22 mouse cellular contexts compared by ENCODE assay signal in genomic region chr5:21320138-21320537, GRCm38 (mm10). TPM values are rescaled to one million over a fixed set of nuclear protein-coding genes. Genes with fewer than 3 reads are reported as not detected.
DNase-seq lines count a peak whose midpoint lies in the region; ATAC-seq lines count a peak whose summit lies in the region.
"Had no signal": no experiment of that assay in that cellular context is flagged by ENCODE, and none has a peak within 500 bp of the region (broad histone marks: within the 10 kb centered on the region; RNA-seq: fewer than 3 reads in every experiment).

No protein-coding gene starts in this region.

- no peaks in the 10 kb centered on the region for H3K9me3 ChIP-seq in heart, embryonic 11.5 days (replicated peaks; ENCODE audit: control insufficient read depth, low read length)
- no peaks in the 10 kb centered on the region for H3K9me3 ChIP-seq in heart, embryonic 14.5 days (ENCODE audit: control insufficient read depth, low read length)
- no peaks in the 10 kb centered on the region for H3K9me3 ChIP-seq in heart, embryonic 16.5 days (replicated peaks; ENCODE audit: control insufficient read depth, low read length)
- H3K9me3 ChIP-seq: embryonic facial prominence, embryonic 13.5 days; embryonic facial prominence, embryonic 15.5 days; forebrain, embryonic 10.5 days; forebrain, embryonic 12.5 days had no signal

- H3K4me3 ChIP-seq in heart, embryonic 11.5 days (ENCODE audit: low read depth, low read length) = no peak overlapping the region
- no peak overlapping the region for H3K4me3 ChIP-seq in heart, embryonic 14.5 days (ENCODE audit: control insufficient read depth in 1 of 2, insufficient read depth in 1 of 2, low read depth in 1 of 2, low read length in 2 of 2)
- H3K4me3 ChIP-seq in heart, embryonic 16.5 days (ENCODE audit: low read length) = no peak overlapping the region
- H3K4me3 ChIP-seq: embryonic facial prominence, embryonic 13.5 days; embryonic facial prominence, embryonic 15.5 days; erythroblast, embryonic 14.5 days; forebrain, embryonic 10.5 days; forebrain, embryonic 12.5 days had no signal

- no peaks in the 10 kb centered on the region for H3K27me3 ChIP-seq in heart, embryonic 11.5 days (ENCODE audit: control insufficient read depth, insufficient read depth, low read length)
- H3K27me3 ChIP-seq in heart, embryonic 14.5 days (ENCODE audit: control insufficient read depth, insufficient read depth, low read length) = no peaks in the 10 kb centered on the region
- H3K27me3 ChIP-seq in heart, embryonic 16.5 days (ENCODE audit: control insufficient read depth, insufficient read depth, low read length) = no peaks in the 10 kb centered on the region
- H3K27me3 ChIP-seq: embryonic facial prominence, embryonic 13.5 days; embryonic facial prominence, embryonic 15.5 days; forebrain, embryonic 12.5 days had no signal

- no peak for ATAC-seq in heart, embryonic 11.5 days (replicated peaks; ENCODE audit: insufficient number of reproducible peaks, low FRiP score, low TSS enrichment)
- peak; percentile 54; the same call in 1 of the 2 replicates for ATAC-seq in heart, embryonic 14.5 days (ENCODE audit: insufficient number of reproducible peaks, insufficient read depth, low FRiP score, low read depth)
- ATAC-seq in heart, embryonic 16.5 days (replicated peaks; ENCODE audit: extremely low read depth, insufficient read depth, low FRiP score) = peak; percentile 60
- ATAC-seq: forebrain, embryonic 14.5 days had no signal

- H3K4me1 ChIP-seq in heart, embryonic 11.5 days (ENCODE audit: control insufficient read depth, insufficient read depth, low read length) = peaks cover 13% of the 10 kb centered on the region
- H3K4me1 ChIP-seq in heart, embryonic 14.5 days (ENCODE audit: control insufficient read depth in 2 of 2, insufficient read depth in 2 of 2, low read length in 2 of 2) = peaks cover 10 to 23% of the 10 kb centered on the region in 2 experiments
- H3K4me1 ChIP-seq in heart, embryonic 16.5 days (ENCODE audit: control insufficient read depth, insufficient read depth, low read length) = peaks cover 10% of the 10 kb centered on the region
- H3K4me1 ChIP-seq: embryonic facial prominence, embryonic 13.5 days; embryonic facial prominence, embryonic 15.5 days; forebrain, embryonic 10.5 days; forebrain, embryonic 12.5 days had no signal

- no peak overlapping the region for H3K9ac ChIP-seq in heart, embryonic 11.5 days (ENCODE audit: low read depth, low read length)
- H3K9ac ChIP-seq in heart, embryonic 14.5 days (ENCODE audit: low read length) = no peak overlapping the region
- no peak overlapping the region for H3K9ac ChIP-seq in heart, embryonic 16.5 days (ENCODE audit: low read length)
- H3K9ac ChIP-seq: embryonic facial prominence, embryonic 13.5 days; embryonic facial prominence, embryonic 15.5 days; forebrain, embryonic 12.5 days had no signal

- WGBS in heart, embryonic 11.5 days (ENCODE audit: insufficient replicate concordance) = 42% methylated on average over 2 of the region's 2 CpGs
- 29% methylated on average over 2 of the region's 2 CpGs for WGBS in heart, embryonic 14.5 days
- WGBS in heart, embryonic 16.5 days = 42% methylated on average over 2 of the region's 2 CpGs

- 0 out of 2 replicates have a peak overlapping the region, but pooled peaks have one; percentile 12 for H3K27ac ChIP-seq in heart, embryonic 11.5 days (ENCODE audit: low read depth, low read length)
- peak overlapping the region in 1 of 2 experiments; percentile 7; a peak in 2 of 4 replicates for H3K27ac ChIP-seq in heart, embryonic 14.5 days (replicated peaks in 1 of 2; ENCODE audit: control insufficient read depth in 1 of 2, insufficient read depth in 1 of 2, low read depth in 2 of 2, low read length in 2 of 2)
- peak overlapping the region; percentile 56 for H3K27ac ChIP-seq in heart, embryonic 16.5 days (ENCODE audit: low read length)
- H3K27ac ChIP-seq: embryonic facial prominence, embryonic 13.5 days; embryonic facial prominence, embryonic 15.5 days; forebrain, embryonic 10.5 days; forebrain, embryonic 12.5 days had no signal

- intact Hi-C loops in heart, postnatal 36 days (cut with DNase I) = no loop called here
- intact Hi-C loops in heart, postnatal 14 days (cut with DNase I) = no loop called here

- no peaks in the 10 kb centered on the region for H3K36me3 ChIP-seq in heart, embryonic 11.5 days (ENCODE audit: control insufficient read depth, insufficient read depth, low read length)
- H3K36me3 ChIP-seq in heart, embryonic 14.5 days (ENCODE audit: control insufficient read depth, insufficient read depth, low read length) = no peaks in the 10 kb centered on the region
- H3K36me3 ChIP-seq in heart, embryonic 16.5 days (ENCODE audit: control insufficient read depth, insufficient read depth) = no peaks in the 10 kb centered on the region
- H3K36me3 ChIP-seq: embryonic facial prominence, embryonic 13.5 days; embryonic facial prominence, embryonic 15.5 days; forebrain, embryonic 10.5 days; forebrain, embryonic 12.5 days had no signal

- no peak overlapping the region for H3K4me2 ChIP-seq in heart, embryonic 11.5 days
- no peak overlapping the region for H3K4me2 ChIP-seq in heart, embryonic 14.5 days (ENCODE audit: low read length)
- H3K4me2 ChIP-seq in heart, embryonic 16.5 days (ENCODE audit: low read depth, low read length) = no peak overlapping the region
- H3K4me2 ChIP-seq: embryonic facial prominence, embryonic 13.5 days; embryonic facial prominence, embryonic 15.5 days; forebrain, embryonic 12.5 days had no signal

- no peak for DNase-seq in heart, postnatal 36 days
- DNase-seq in heart, postnatal 14 days = no peak
- no peak for DNase-seq in heart, adult 9 months (ENCODE audit: low spot score in 2 of 2)
- DNase-seq: adrenal gland, adult 2 months; adrenal gland, postnatal 10 days; adrenal gland, postnatal 25 days; cerebellum, adult 11 months; cerebellum, adult 18-20 months; cerebellum, adult 8-10 months; cerebellum, adult 9-11 months; cerebellum, postnatal 14 days; cerebellum, postnatal 36 days; embryo, embryonic 11 days had no signal

RNA-seq across cellular contexts. Expression of gene Fgl2, which starts 52.3 kb away (rescaled TPM):
- polyA plus RNA-seq in heart, embryonic 11.5 days (2014; fragmentation: Nextera tagmentation; extraction: Ambion mirVana) = 19.9 and 31.3 TPM in 2 replicates
- 10 to 100 TPM; 30.7 to 34.7 TPM for total RNA-seq in heart, postnatal 36 days (2021)
- polyA plus RNA-seq in heart, embryonic 14.5 days (2014; fragmentation: Nextera tagmentation; extraction: Ambion mirVana) = 34.7 and 41.9 TPM in 2 replicates
- 10 to 100 TPM; 34.2 to 38.5 TPM for total RNA-seq in heart, postnatal 14 days (2021)
- polyA plus RNA-seq in heart, embryonic 16.5 days (2015; fragmentation: Nextera tagmentation; extraction: Ambion mirVana) = 32.4 and 40.2 TPM in 2 replicates
- polyA plus RNA-seq: erythroblast, embryonic 14.5 days had no signal
